Mouse (Mus musculus) macrophage (primary cell): Measurements from ENCODE around the gene Hist1h1e. TPM values are rescaled to one million over a fixed set of nuclear protein-coding genes. Genes with fewer than 3 reads are reported as not detected.
"Not testable (repeated sequence)": the region's sequence is repeated elsewhere in the genome, so short reads cannot be mapped to it uniquely, and the experiment has no call there.

ENCODE experiments used
- H3K27ac ChIP-seq: fragments of 350-480 bp; formaldehyde crosslinking; 2 replicates; pipeline ENCODE4 v1.9.0; 2021
- H3K36me3 ChIP-seq: fragments of 350-480 bp; formaldehyde crosslinking; 2 replicates; pipeline ENCODE4 v1.9.0; 2021; ENCODE audit errors: inconsistent target
- H3K4me3 ChIP-seq: fragments of 350-480 bp; formaldehyde crosslinking; 2 replicates; pipeline ENCODE4 v1.9.0; 2021; ENCODE audit errors: inconsistent target
- H3K79me2 ChIP-seq: fragments of 350-480 bp; formaldehyde crosslinking; 2 replicates; pipeline ENCODE4 v1.9.0; 2021; ENCODE audit errors: inconsistent target
- WGBS: methylation state at CpG from one replicate; pipeline ENCODE4 v1.1.7; 2026; ENCODE audit warnings: inconsistent platforms; ENCODE audit not compliant: missing documents; 5-methylcytosine and 5-hydroxymethylcytosine counted together
- polyA plus RNA-seq: library from polyadenylated mRNA; stranded (reverse); fragments of 250-400 nt; gene quantifications from 3 replicates; pipeline ENCODE4 v1.2.4, GENCODE M21; 2018; ENCODE audit warnings: inconsistent platforms
- total RNA-seq, 78 experiments: library from RNA; depleted of rRNA; stranded (reverse); fragments of 250-400 nt; gene quantifications; 1 replicate in 9 of 78; 2 replicates in 24 of 78; 3 replicates in 43 of 78; 4 replicates in 2 of 78; pipeline ENCODE4 v1.2.4; 2018; ENCODE audit warnings: inconsistent platforms in 56 of 78

The Hist1h1e gene
- 10 to 100 TPM in 7 of 26 experiments, 1 to 10 TPM in 19; 1.8 to 37.1 (median 6.3) TPM for total RNA-seq (2018; cell fraction: chromatin; rRNA removed)
- 10 to 100 TPM in 16 of 26 experiments, 1 to 10 TPM in 10; 3.7 to 42.7 (median 11.0) TPM for total RNA-seq (2018; cell fraction: cytosol; rRNA removed)
- total RNA-seq (2018; cell fraction: nucleus; rRNA removed), result 10 to 100 TPM in 10 of 26 experiments, 1 to 10 TPM in 16; 1.8 to 50.8 (median 7.9) TPM
- 0.16 to 0.34 TPM (median 0.26 TPM) in 3 replicates for polyA plus RNA-seq

DNA sequence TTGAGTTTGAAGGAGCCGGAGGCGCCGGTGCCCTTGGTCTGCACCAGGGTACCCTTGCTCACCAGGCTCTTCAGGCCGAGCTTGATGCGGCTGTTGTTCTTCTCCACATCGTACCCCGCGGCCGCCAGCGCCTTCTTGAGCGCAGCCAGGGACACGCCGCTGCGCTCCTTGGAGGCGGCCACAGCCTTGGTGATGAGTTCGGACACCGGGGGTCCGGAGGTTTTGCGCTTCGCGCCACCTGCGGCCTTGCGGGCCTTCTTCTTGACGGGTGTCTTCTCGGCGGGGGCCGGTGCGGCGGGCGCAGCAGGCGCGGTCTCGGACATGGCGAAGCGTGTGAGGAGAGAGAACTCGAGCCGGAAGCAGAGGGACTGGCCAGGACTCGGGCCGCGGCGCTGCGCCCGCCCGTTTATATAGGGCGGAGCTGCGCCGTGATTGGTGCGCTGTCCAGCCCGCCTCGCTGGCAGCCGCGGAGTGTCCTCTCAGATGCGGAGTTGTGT, at the start of gene Hist1h1e:
Hist1h1e (minus strand) TSS at position 384 of the 497 bp plus-strand sequence.
- H3K4me3 ChIP-seq, result peak within 1 kb of the TSS; percentile 71
- WGBS, result under 1% methylated on average over 32 of the region's 53 CpGs
- H3K27ac ChIP-seq, result peak within 1 kb of the TSS; percentile 91
- not testable (repeated sequence) for H3K36me3 ChIP-seq, H3K79me2 ChIP-seq

DNA sequence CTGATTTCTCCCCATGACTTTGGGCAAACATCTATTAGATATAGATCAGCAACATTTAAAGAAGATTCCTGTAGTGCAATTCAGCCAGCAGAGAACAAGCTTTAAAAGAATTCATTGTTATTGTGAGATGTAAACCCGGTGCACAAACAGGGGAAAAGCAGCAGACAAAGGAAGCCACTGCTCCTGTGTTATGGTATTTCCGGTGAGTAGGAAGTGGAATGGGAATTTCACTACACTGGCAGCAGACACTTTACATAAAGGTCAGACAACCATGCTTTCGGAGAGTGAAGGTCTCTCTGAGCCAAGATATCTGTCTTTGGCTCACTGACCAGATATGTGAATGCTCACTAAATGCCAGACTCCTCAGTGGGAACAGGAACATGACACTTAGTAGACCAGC, 40.2 kb upstream of the Hist1h1e start:
- 73% methylated on average over 3 of the region's 3 CpGs for WGBS
- Histone ChIP-seq H3K79me2 (no peaks in the 10 kb centered on the region), H3K36me3 (no peaks in the 10 kb centered on the region), H3K27ac (no peak overlapping the region), H3K4me3 (no peak overlapping the region)

DNA sequence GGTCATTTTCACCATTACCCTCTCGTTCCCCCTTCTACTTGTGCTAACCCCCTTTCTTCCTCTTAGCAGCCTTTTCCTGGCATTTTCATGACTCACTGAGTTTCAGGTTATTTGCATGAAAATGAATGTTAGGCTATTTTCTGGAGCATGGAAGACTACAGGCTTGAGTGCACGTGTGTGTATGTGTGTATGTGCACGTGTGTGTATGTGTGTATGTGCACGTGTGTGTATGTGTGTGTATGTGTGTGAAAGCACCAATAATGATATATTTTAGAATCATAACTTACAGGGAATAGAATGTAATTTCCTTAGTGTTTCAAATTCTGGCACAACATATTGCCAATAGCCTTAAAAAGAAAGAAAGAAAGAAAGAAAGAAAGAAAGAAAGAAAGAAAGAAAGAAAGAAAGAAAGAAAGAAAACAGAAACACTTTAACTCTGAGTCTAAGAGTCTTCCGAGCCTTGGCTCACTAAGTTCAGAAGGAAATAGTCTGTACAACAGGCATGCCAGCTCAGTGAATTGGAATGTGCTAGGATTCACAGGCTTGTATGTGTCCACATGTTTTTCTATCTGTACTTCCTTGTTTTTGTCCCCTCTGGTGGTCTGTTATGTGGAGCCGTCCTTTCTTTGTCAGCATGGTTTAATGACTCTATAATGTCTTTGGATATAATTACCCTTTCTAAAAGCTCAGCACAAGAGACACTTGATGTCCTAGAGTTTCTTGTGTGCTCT, 37.4 kb upstream of the Hist1h1e start:
- no peaks in the 10 kb centered on the region for H3K79me2 ChIP-seq
- H3K27ac ChIP-seq, result no peak overlapping the region
- no peaks in the 10 kb centered on the region for H3K36me3 ChIP-seq
- no peak overlapping the region for H3K4me3 ChIP-seq
- 46% methylated on average over 6 of the region's 6 CpGs for WGBS

DNA sequence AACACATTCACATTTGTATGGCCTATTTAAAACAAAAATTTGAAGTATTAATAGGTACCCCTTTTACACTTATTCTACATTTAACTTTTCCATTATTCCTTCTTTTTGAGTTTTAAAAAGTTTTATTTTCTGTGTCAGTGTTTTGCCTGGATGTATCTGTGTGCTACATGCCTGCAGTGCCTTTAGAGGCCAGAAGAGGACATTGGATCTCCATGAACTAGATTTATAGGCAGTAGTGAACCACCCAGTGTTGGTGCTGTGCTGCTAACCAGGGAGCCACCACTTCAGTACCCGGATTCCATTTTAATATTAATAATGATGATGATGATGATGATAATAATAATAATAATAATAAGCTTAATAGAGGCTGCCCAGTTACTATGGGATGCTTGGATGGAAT, 8.3 kb upstream of the Hist1h1e start:
- WGBS, result 0% methylated on average over 1 of the region's 1 CpGs
- no peaks in the 10 kb centered on the region for H3K36me3 ChIP-seq
- H3K4me3 ChIP-seq, result no peak overlapping the region
- no peaks in the 10 kb centered on the region for H3K79me2 ChIP-seq
- H3K27ac ChIP-seq, result no peak overlapping the region

DNA sequence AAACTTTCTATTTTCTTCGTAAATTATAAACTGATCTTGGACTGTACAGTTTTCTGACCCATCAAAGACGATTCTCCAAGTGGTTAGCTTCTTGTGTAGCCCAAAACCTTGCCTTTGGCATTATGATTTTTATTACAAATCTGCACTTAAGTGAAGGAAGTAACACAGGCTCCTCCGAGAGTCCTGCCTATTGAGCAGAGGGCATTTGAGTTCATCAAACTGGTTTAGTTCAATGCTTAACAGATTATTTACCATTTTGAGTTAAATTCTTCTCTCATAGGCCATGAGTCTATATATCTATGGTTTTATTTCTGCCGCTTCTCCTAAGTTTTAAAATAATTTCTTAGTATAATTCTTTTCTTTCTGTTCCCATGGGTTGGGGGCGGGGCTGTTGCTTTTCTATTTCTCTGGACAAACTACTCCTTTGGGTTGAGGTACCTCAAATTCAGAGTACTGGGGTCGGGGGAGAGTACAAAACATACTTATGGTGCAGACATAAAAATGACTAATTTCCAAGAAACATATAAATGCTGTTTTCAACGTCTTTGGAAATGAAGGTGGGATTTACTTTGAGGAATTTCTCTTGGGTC, 598 bp upstream of the Hist1h1e start:
- Histone ChIP-seq H3K4me3 (peak overlapping the region; percentile 7; the same call in 1 of the 2 replicates), H3K27ac (peak overlapping the region; percentile 49), H3K36me3 (no peaks in the 10 kb centered on the region), H3K79me2 (no peaks in the 10 kb centered on the region)
- WGBS, result 21% methylated on average over 7 of the region's 7 CpGs

DNA sequence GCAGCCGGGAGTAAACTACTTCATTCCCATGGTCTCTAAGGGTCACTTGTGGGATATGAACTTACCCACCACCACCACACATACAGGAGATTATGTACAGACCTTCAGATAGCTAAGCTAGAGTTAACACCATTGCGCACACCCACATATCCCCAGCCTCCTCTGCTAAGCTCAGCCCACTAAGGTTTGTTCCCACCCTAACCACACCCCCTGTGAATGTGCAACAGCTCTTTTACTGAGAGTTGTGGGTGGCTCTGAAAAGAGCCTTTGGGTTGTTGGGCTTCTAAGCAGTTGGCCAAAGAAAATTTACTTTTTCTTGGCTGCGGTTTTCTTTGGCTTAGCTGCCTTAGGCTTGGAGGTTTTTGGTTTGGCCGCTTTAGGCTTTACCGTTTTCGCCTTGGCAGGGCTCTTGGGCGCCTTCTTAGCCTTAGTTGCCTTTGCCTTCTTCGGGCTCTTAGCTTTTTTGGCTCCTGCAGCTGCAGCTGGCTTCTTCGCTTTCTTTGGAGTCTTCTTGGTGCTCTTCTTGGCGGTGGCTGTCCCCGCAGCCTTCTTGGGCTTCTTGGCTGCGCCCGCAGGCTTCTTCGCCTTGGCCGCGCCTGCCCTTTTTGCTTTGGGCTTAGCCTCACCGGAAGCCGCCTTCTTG, 705 bp downstream of the Hist1h1e start:
- H3K27ac ChIP-seq, result peak overlapping the region; percentile 91
- 2% methylated on average over 17 of the region's 18 CpGs for WGBS
- peak overlapping the region; percentile 71 for H3K4me3 ChIP-seq
- no peaks in the 10 kb centered on the region for H3K36me3 ChIP-seq
- H3K79me2 ChIP-seq, result no peaks in the 10 kb centered on the region

DNA sequence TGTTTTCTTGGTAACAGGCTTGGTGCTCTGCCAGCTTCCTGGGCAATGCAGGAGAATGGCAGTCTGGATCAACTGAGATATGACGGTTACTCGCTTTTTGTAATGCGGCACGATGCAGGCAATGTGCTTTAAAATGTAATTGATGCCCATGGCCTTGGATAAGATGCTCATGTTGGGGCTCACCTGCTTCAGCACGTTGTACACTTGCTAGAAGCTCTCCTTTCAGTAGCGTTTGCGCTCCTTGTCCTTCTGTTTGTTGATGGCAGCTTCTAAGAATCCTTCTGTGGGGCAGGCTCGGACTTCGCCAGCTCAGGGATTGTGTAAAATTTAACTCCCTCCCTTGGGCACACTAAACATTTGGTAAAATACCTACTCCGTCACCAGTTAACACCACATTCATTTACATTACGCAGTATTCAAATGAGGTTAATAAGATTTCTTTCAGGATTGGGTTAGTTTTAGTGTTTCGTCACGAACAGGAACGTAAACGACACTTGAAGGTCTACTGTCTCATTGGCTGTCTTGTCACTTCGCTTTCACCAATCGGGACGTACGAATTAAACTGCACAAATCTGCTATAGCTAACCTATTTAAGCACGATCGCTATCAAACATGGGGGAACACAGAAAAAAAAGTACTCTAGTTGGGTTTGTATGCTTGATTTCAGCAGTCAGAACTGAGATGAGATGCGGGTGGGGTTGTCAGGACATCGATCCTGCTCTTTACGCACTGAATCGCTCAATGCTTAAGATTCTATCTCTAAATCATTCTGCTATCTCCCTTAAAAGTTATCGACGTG, 1.4 kb downstream of the Hist1h1e start, which contains the start of gene Hist1h2be:
Hist1h2be (minus strand) TSS at position 392 of the 799 bp plus-strand sequence.
- 2% methylated on average over 25 of the region's 27 CpGs for WGBS

DNA sequence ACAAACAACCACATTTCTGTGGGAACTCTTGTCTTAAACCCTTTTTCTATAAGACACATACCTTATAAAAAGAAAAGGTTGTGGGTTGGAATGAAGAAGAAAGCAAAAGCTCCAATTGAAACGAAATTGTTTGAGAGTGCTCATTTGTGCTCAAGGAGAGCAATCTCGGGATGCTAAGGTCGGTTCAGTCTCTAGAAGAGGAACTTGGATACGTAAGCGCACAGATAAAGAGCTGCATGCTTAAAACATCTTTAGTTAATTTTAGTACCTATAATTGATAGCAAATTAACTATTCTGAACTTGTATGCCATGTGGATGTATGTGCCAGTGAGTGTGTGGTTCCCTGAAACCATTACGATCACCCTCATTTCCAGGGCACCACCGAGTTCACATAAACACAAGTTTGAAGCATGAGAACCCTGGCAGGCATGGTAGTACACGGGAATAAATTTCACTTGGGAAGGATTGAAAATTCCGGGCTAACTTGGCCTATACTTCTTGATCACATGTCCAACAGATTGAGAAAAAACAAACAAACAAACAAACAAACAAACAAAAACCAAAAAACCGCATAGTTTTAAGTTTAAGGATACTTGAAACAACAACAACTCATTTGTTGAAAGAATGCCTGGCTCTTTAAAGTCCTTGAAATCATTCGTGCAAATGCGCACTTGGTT, 2.2 kb downstream of the Hist1h1e start:
- no peaks in the 10 kb centered on the region for H3K36me3 ChIP-seq
- H3K79me2 ChIP-seq, result no peaks in the 10 kb centered on the region
- WGBS, result 35% methylated on average over 12 of the region's 12 CpGs
- peak overlapping the region; percentile 71 for H3K4me3 ChIP-seq
- peak overlapping the region; percentile 91 for H3K27ac ChIP-seq

More for the DNA sequence above, 1.4 kb downstream of the Hist1h1e start, which contains the start of gene Hist1h2be:
- Histone ChIP-seq H3K36me3 (no peaks in the 10 kb centered on the region), H3K4me3 (peak within 1 kb of the TSS; percentile 71), H3K79me2 (no peaks in the 10 kb centered on the region), H3K27ac (peak within 1 kb of the TSS; percentile 91)

DNA sequence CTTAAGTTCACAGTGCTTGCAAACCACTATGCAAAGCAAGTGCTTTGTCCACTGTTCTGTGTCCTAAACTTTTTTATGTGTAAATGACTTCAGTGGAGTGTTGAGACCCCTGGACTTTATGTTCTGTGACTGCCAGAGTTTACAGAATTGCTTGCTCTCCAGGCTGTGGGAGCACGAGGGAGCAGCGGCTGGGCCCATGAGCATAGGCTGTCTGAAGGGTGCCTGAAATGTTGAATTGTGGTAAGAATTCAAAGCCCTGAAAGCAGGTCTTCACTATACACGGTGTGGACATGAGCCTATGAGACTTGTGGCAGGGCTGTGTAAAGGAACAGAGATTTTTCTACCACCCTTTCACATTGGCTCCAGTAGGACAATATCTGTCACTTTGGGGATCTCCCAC, 10.7 kb downstream of the Hist1h1e start:
- H3K27ac ChIP-seq, result no peak overlapping the region
- H3K36me3 ChIP-seq, result no peaks in the 10 kb centered on the region
- H3K79me2 ChIP-seq, result no peaks in the 10 kb centered on the region
- no peak overlapping the region for H3K4me3 ChIP-seq
- 90% methylated on average over 3 of the region's 3 CpGs for WGBS

- WGBS, result 92% methylated on average over 2 of the region's 2 CpGs
- no peaks in the 10 kb centered on the region for H3K79me2 ChIP-seq
- no peak overlapping the region for H3K4me3 ChIP-seq
- no peak overlapping the region for H3K27ac ChIP-seq
- H3K36me3 ChIP-seq, result no peaks in the 10 kb centered on the region
These were observed 12.0 kb downstream of the Hist1h1e start for GRCm38 (mm10) chr13:23610393-23610792.

GRCm38 (mm10) chr13:23609844-23610243, 12.5 kb downstream of the Hist1h1e start:
- Histone ChIP-seq H3K4me3 (no peak overlapping the region), H3K27ac (no peak overlapping the region), H3K36me3 (no peaks in the 10 kb centered on the region), H3K79me2 (no peaks in the 10 kb centered on the region)

- no peak overlapping the region for H3K27ac ChIP-seq
- no peak overlapping the region for H3K4me3 ChIP-seq
- WGBS, result 64% methylated on average over 4 of the region's 4 CpGs
- no peaks in the 10 kb centered on the region for H3K36me3 ChIP-seq
- no peaks in the 10 kb centered on the region for H3K79me2 ChIP-seq
These were observed 13.1 kb downstream of the Hist1h1e start for GRCm38 (mm10) chr13:23609209-23609608.

GRCm38 (mm10) chr13:23605052-23605451, 17.3 kb downstream of the Hist1h1e start:
- Histone ChIP-seq H3K27ac (no peak overlapping the region), H3K36me3 (no peaks in the 10 kb centered on the region), H3K79me2 (no peaks in the 10 kb centered on the region), H3K4me3 (no peak overlapping the region)
- WGBS, result 97% methylated on average over 3 of the region's 3 CpGs
